Mouse (Mus musculus) embryonic stem cell, embryonic (primary cell): ENCODE data around the gene Flot2.

Experiments used
- CTCF ChIA-PET, 4 experiments: fragments of 300-600 bp in 2 of 4; fragments of 350-600 bp in 2 of 4; sonication (Branson Sonifier 250); formaldehyde crosslinking; loops; one replicate each; lab custom pipeline; 2022; ENCODE audit warnings: inconsistent platforms in 2 of 4; lab: Charles Lee
- POLR2A ChIA-PET, 4 experiments: fragments of 300-600 bp in 2 of 4; fragments of 350-600 bp in 2 of 4; sonication (Branson Sonifier 250); formaldehyde crosslinking; loops; one replicate each; lab custom pipeline; 2022; ENCODE audit warnings: antibody characterized with exemption in 4 of 4, inconsistent platforms in 1 of 4; lab: Charles Lee

Gene Flot2

GRCm38 (mm10) chr11:78037831-78038752, at the start of gene Flot2:
Gene Flot2 (plus strand): TSS chr11:78037931.
- POLR2A ChIA-PET: interaction anchor here in 3 of 4 experiments (0.6 to 3.4 kb wide), 38 partner anchors 9 to 306 kb away, joined by 3 to 14 read pairs (median 4); partner anchors contain the start of genes Rpl23a (in 3 of the 3), Eral1 (in 2 of the 3), Fam222b (in 1 of the 3) and Nek8 (in 1 of the 3)
- CTCF ChIA-PET: interaction anchor here (0.6 to 2.0 kb wide), 14 partner anchors 9 to 416 kb away, joined by 3 to 6 read pairs (median 3); partner anchors contain the start of gene Eral1 (in 1 of the 4)

GRCm38 (mm10) chr11:77989071-77989690, 48.5 kb upstream of the Flot2 start:
- CTCF ChIA-PET: no interaction called here
- POLR2A ChIA-PET: interaction anchor here in 2 of 4 experiments (1.3 to 2.0 kb wide), 7 partner anchors 8 to 194 kb away, joined by 3 to 7 read pairs (median 4); partner anchors contain the start of gene Rpl23a (in 1 of the 2)

GRCm38 (mm10) chr11:77995556-77995955, 42.2 kb upstream of the Flot2 start:
- POLR2A ChIA-PET: interaction anchor here in 2 of 4 experiments (0.9 to 5.5 kb wide), 7 partner anchors 9 to 188 kb away, joined by 3 to 45 read pairs (median 4); partner anchors contain the start of genes Phf12 (in 2 of the 2) and Rpl23a (in 1 of the 2)
- CTCF ChIA-PET: no interaction called here

- CTCF ChIA-PET: interaction anchor here in 3 of 4 experiments (0.9 to 5.5 kb wide), 8 partner anchors 13 to 97 kb away, joined by 3 to 30 read pairs (median 6); no protein-coding TSS in a partner anchor
- POLR2A ChIA-PET: interaction anchor here in 3 of 4 experiments (0.7 to 2.8 kb wide), 9 partner anchors 11 to 177 kb away, joined by 3 to 9 read pairs (median 3); partner anchors contain the start of genes Flot2 (in 1 of the 3) and Rpl23a (in 1 of the 3)
These were observed 31.3 kb upstream of the Flot2 start for GRCm38 (mm10) chr11:78006446-78006845.

- CTCF ChIA-PET: interaction anchor here (0.5 to 2.8 kb wide), 98 partner anchors 8 to 552 kb away, joined by 3 to 30 read pairs (median 4); partner anchors contain the start of genes Dhrs13 (in 3 of the 4), Flot2 (in 3 of the 4), Nek8 (in 3 of the 4) and Tlcd1 (in 3 of the 4)
- POLR2A ChIA-PET: interaction anchor here (0.5 to 2.4 kb wide), 42 partner anchors 8 to 459 kb away, joined by 3 to 14 read pairs (median 4); partner anchors contain the start of genes Dhrs13 (in 2 of the 4), Eral1 (in 2 of the 4), Flot2 (in 2 of the 4) and Nek8 (in 2 of the 4)
These were observed 18.1 kb upstream of the Flot2 start for GRCm38 (mm10) chr11:78019676-78020075.

GRCm38 (mm10) chr11:78023607-78024006, 14.1 kb upstream of the Flot2 start:
- POLR2A ChIA-PET: interaction anchor here in 2 of 4 experiments (0.8 to 2.5 kb wide), 6 partner anchors 10 to 56 kb away, joined by 3 to 11 read pairs (median 4); partner anchors contain the start of genes Eral1 (in 1 of the 2) and Phf12 (in 1 of the 2)
- CTCF ChIA-PET: interaction anchor here in 3 of 4 experiments (0.6 to 1.7 kb wide), 11 partner anchors 9 to 197 kb away, joined by 3 to 16 read pairs (median 4); partner anchors contain the start of genes Nek8 (in 1 of the 3) and Tlcd1 (in 1 of the 3)

GRCm38 (mm10) chr11:78029240-78029639, 8.5 kb upstream of the Flot2 start:
- CTCF ChIA-PET: interaction anchor here in 2 of 4 experiments (0.5 to 2.1 kb wide), 4 partner anchors 9 to 11 kb away, joined by 3 to 17 read pairs (median 5); partner anchors contain the start of gene Flot2 (in 1 of the 2)
- POLR2A ChIA-PET: interaction anchor here in 2 of 4 experiments (0.7 to 1.7 kb wide), 6 partner anchors 9 to 154 kb away, joined by 3 to 9 read pairs (median 5); partner anchors contain the start of genes Flot2 (in 1 of the 2) and Rpl23a (in 1 of the 2)

GRCm38 (mm10) chr11:78030600-78030999, 7.1 kb upstream of the Flot2 start:
- CTCF ChIA-PET: interaction anchor here (0.5 to 1.5 kb wide), 4 partner anchors 11 to 204 kb away, joined by 5 to 8 read pairs (median 6); no protein-coding TSS in a partner anchor
- POLR2A ChIA-PET: interaction anchor here in 1 of 4 experiments (0.6 kb wide), 2 partner anchors 300 to 1815 kb away, joined by 3 read pairs; no protein-coding TSS in a partner anchor

GRCm38 (mm10) chr11:78031389-78031788, 6.3 kb upstream of the Flot2 start:
- ChIA-PET POLR2A (no interaction called here), CTCF (interaction anchor here in 3 of 4 experiments (0.6 to 1.5 kb wide), 3 partner anchors 12 to 205 kb away, joined by 5 to 8 read pairs (median 6); no protein-coding TSS in a partner anchor)

GRCm38 (mm10) chr11:78031947-78032808, 5.6 kb upstream of the Flot2 start, which contains the start of gene Dhrs13:
Gene Dhrs13 (plus strand): TSS chr11:78032280.
- ChIA-PET POLR2A (interaction anchor here in 3 of 4 experiments (0.5 to 2.3 kb wide), 22 partner anchors 9 to 422 kb away, joined by 3 to 17 read pairs (median 4); partner anchors contain the start of genes Eral1 (in 1 of the 3), Phf12 (in 1 of the 3) and Rpl23a (in 1 of the 3)), CTCF (interaction anchor here in 3 of 4 experiments (0.6 to 3.3 kb wide), 25 partner anchors 9 to 522 kb away, joined by 3 to 18 read pairs (median 4); partner anchors contain the start of genes Eral1 (in 1 of the 3), Fam222b (in 1 of the 3), Nek8 (in 1 of the 3) and Phf12 (in 1 of the 3))

- ChIA-PET POLR2A (interaction anchor here in 3 of 4 experiments (0.5 to 2.3 kb wide), 29 partner anchors 9 to 422 kb away, joined by 3 to 17 read pairs (median 4); partner anchors contain the start of genes Rpl23a (in 2 of the 3), Eral1 (in 1 of the 3) and Phf12 (in 1 of the 3)), CTCF (interaction anchor here (0.6 to 3.3 kb wide), 26 partner anchors 10 to 523 kb away, joined by 3 to 18 read pairs (median 4); partner anchors contain the start of genes Eral1 (in 1 of the 4), Fam222b (in 1 of the 4), Nek8 (in 1 of the 4) and Phf12 (in 1 of the 4))
These were observed 4.9 kb upstream of the Flot2 start for GRCm38 (mm10) chr11:78032809-78033195.

GRCm38 (mm10) chr11:78033931-78034617, 3.7 kb upstream of the Flot2 start:
- ChIA-PET POLR2A (interaction anchor here in 3 of 4 experiments (0.6 to 3.4 kb wide), 19 partner anchors 7 to 149 kb away, joined by 3 to 14 read pairs (median 5); partner anchors contain the start of genes Eral1 (in 2 of the 3) and Rpl23a (in 2 of the 3)), CTCF (interaction anchor here in 3 of 4 experiments (0.5 to 3.3 kb wide), 7 partner anchors 11 to 381 kb away, joined by 3 to 18 read pairs (median 7); no protein-coding TSS in a partner anchor)

GRCm38 (mm10) chr11:78036791-78037190, 940 bp upstream of the Flot2 start:
- POLR2A ChIA-PET: interaction anchor here in 3 of 4 experiments (0.7 to 3.4 kb wide), 23 partner anchors 10 to 259 kb away, joined by 3 to 14 read pairs (median 5); partner anchors contain the start of genes Eral1 (in 2 of the 3), Rpl23a (in 2 of the 3), Nek8 (in 1 of the 3) and Phf12 (in 1 of the 3)

GRCm38 (mm10) chr11:78040878-78041277, 3.1 kb downstream of the Flot2 start:
- CTCF ChIA-PET: interaction anchor here in 1 of 4 experiments (0.9 kb wide), 1 partner anchor 21 kb away, joined by 3 read pairs; no protein-coding TSS in a partner anchor
- POLR2A ChIA-PET: interaction anchor here in 2 of 4 experiments (0.7 to 1.6 kb wide), 2 partner anchors 8 to 59 kb away, joined by 3 to 7 read pairs; no protein-coding TSS in a partner anchor

More at GRCm38 (mm10) chr11:78036791-78037190, 940 bp upstream of the Flot2 start:
- CTCF ChIA-PET: interaction anchor here in 3 of 4 experiments (0.6 to 2.0 kb wide), 7 partner anchors 14 to 331 kb away, joined by 3 to 6 read pairs (median 4); no protein-coding TSS in a partner anchor
